Mouse (Mus musculus) hindbrain, embryonic 13.5 days (tissue): ENCODE results near the gene G0s2. TPM values are rescaled to one million over a fixed set of nuclear protein-coding genes. Genes with fewer than 3 reads are reported as not detected.
A peak's percentile ranks its signal among the peaks of the same experiment; 100 is the strongest.

ENCODE experiments used
- ATAC-seq: fragments of 200-750 bp; cut with Nextera tagmentation; 2 replicates; pipeline ENCODE4 v1.8.0; 2017; ENCODE audit warnings: moderate TSS enrichment; ENCODE audit not compliant: low FRiP score
- H3K27ac ChIP-seq: fragments of 300-500 bp; sonication (generic); 2 replicates; pipeline ENCODE4 v1.5.1; 2015; ENCODE audit warnings: inconsistent platforms, mild to moderate bottlenecking, moderate library complexity
- H3K27me3 ChIP-seq: fragments of 300-500 bp; sonication (generic); 2 replicates; pipeline ENCODE4 v1.6.1; 2015; ENCODE audit warnings: mild to moderate bottlenecking, inconsistent platforms
- H3K36me3 ChIP-seq: fragments of 300-500 bp; sonication (generic); 2 replicates; pipeline ENCODE4 v1.6.1; 2015; ENCODE audit warnings: mild to moderate bottlenecking, inconsistent platforms
- H3K4me1 ChIP-seq: fragments of 300-500 bp; sonication (generic); replicated peaks from 2 replicates; pipeline ENCODE4 v1.6.1; 2015; ENCODE audit warnings: inconsistent platforms
- H3K4me2 ChIP-seq: fragments of 300-500 bp; sonication (generic); 2 replicates; pipeline ENCODE4 v1.6.1; 2015; ENCODE audit warnings: inconsistent platforms, mild to moderate bottlenecking, moderate library complexity
- H3K4me3 ChIP-seq: fragments of 300-500 bp; sonication (generic); 2 replicates; pipeline ENCODE4 v1.5.1; 2015; ENCODE audit warnings: mild to moderate bottlenecking, inconsistent platforms
- H3K9ac ChIP-seq: fragments of 300-500 bp; sonication (generic); 2 replicates; pipeline ENCODE4 v1.6.1; 2015; ENCODE audit warnings: mild to moderate bottlenecking, inconsistent platforms
- H3K9me3 ChIP-seq: fragments of 300-500 bp; sonication (generic); 2 replicates; pipeline ENCODE4 v1.6.1; 2016; ENCODE audit warnings: inconsistent platforms
- WGBS: fragments of 180-500 bp; shearing (Covaris S2); methylation state at CpG from one replicate; pipeline ENCODE4 v1.1.7; 2015; 5-methylcytosine and 5-hydroxymethylcytosine counted together
- polyA plus RNA-seq: library from polyadenylated mRNA; unstranded; fragments of >200 nt; fragmentation: Nextera tagmentation; extraction: Ambion mirVana; gene quantifications from 2 replicates; pipeline ENCODE4 v1.2.1, GENCODE M21; 2015

G0s2 gene
- polyA plus RNA-seq, result 6.2 and 6.5 TPM in 2 replicates

DNA sequence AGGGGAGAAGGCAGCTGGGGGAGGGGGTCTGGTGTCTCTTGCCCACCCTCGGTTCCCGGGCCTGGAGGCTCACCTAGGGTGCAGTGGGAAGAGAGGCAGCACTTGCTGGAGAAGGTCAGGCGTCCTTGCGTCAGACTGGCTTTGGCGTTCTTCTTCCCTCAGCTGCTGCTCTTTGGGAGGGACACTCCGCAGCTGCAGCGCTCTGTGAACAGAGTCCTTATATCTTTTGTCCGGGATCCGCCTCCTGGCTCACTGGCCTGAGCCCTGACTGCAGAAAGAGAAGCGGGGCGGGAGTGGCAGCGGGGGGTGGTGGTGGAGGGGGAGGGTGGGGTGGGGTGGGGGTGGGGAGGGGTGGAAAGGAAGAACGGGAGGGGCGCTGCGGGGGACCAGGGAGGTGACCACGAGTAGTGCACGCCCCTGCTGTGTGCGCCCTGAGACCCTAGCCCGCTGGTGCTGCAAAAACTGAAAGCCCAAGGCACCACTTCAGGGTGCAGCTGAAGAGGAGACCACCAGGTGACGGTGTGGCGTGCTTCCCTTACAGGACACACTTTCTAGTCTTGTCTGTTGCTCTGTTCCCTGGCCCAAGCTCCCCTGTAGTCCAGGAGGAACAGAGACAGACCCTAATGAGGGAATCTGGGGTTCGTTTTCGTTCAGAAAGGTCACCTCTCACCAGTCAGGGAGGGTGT lies at the start of gene G0s2:
G0s2 (minus strand) TSS at position 302 of the 686 bp plus-strand sequence.
- Histone ChIP-seq H3K27me3 (no peaks in the 10 kb centered on the region), H3K27ac (peak within 1 kb of the TSS; percentile 44), H3K4me2 (peak within 1 kb of the TSS; percentile 57), H3K4me3 (peak within 1 kb of the TSS; percentile 34), H3K9ac (peak within 1 kb of the TSS; percentile 69), H3K9me3 (no peaks in the 10 kb centered on the region), H3K36me3 (no peaks in the 10 kb centered on the region), H3K4me1 (peaks cover 15% of the 10 kb centered on the region)
- 2% methylated on average over 22 of the region's 23 CpGs for WGBS
- peak; percentile 83 for ATAC-seq

DNA sequence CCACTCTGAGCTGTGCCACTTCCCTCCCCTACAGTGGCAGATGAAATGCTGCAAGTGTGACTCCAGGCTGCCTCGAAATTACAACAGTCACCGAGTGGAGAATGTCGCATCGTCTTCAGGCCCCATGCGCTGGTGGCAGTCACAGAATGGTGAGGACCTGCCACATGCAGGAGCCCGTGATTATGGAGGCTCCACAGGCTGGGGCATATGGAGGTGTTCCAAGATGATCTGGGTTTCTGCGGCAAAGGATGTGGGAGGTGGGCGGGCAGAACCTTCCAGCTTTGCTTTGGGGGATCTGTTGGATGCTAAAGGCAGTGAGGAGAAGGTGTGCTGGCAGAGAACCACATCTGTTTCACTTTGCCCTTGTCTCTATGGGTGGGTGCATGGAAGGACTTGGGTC lies 47.4 kb upstream of the G0s2 start:
- Histone ChIP-seq H3K27me3 (no peaks in the 10 kb centered on the region), H3K4me1 (peaks cover 14% of the 10 kb centered on the region; the same call in 1 of the 2 replicates), H3K27ac (no peak overlapping the region), H3K9ac (no peak overlapping the region), H3K4me3 (no peak overlapping the region), H3K4me2 (no peak overlapping the region), H3K9me3 (no peaks in the 10 kb centered on the region), H3K36me3 (no peaks in the 10 kb centered on the region)
- ATAC-seq, result no peak
- 92% methylated on average over 8 of the region's 8 CpGs for WGBS

- H3K27ac ChIP-seq, result no peak overlapping the region
- no peak overlapping the region for H3K9ac ChIP-seq
- ATAC-seq, result no peak
- 56% methylated on average over 3 of the region's 3 CpGs for WGBS
- H3K9me3 ChIP-seq, result no peaks in the 10 kb centered on the region
- H3K4me1 ChIP-seq, result peaks cover 14% of the 10 kb centered on the region; the same call in 1 of the 2 replicates
- H3K4me3 ChIP-seq, result no peak overlapping the region
- no peaks in the 10 kb centered on the region for H3K36me3 ChIP-seq
- H3K27me3 ChIP-seq, result no peaks in the 10 kb centered on the region
- H3K4me2 ChIP-seq, result no peak overlapping the region
Observed at GRCm38 (mm10) chr1:193319721-193320120, 46.7 kb upstream of the G0s2 start.

DNA sequence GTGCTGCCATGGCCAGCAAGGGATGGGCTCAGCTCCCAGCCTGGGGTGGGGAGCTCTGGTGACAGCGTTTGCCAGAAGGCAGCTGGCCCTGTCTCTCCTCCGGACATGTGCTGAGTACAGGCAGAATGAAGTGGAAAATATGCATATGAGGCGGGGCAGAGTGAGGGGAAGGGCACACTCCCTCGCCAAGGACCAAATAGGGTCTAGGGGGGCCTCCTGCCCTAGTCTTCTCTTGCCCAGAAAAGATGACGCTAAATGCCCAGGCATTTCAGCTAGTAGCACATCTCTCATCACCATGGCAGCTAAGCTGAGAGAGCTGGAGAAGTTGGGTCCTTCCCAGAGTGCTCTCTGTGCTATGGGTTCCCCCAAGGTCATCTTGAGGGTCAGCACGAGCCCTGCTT lies 44.1 kb upstream of the G0s2 start:
- no peak overlapping the region for H3K4me3 ChIP-seq
- peaks cover 16% of the 10 kb centered on the region; the same call in 1 of the 2 replicates for H3K4me1 ChIP-seq
- 35% methylated on average over 6 of the region's 6 CpGs for WGBS
- H3K9ac ChIP-seq, result no peak overlapping the region
- H3K36me3 ChIP-seq, result no peaks in the 10 kb centered on the region
- no peak overlapping the region for H3K27ac ChIP-seq
- peak; percentile 73 for ATAC-seq
- H3K4me2 ChIP-seq, result no peak overlapping the region
- H3K9me3 ChIP-seq, result no peaks in the 10 kb centered on the region
- no peaks in the 10 kb centered on the region for H3K27me3 ChIP-seq

- no peak overlapping the region for H3K27ac ChIP-seq
- H3K4me1 ChIP-seq, result peaks cover 16% of the 10 kb centered on the region; the same call in 1 of the 2 replicates
- no peaks in the 10 kb centered on the region for H3K9me3 ChIP-seq
- H3K27me3 ChIP-seq, result no peaks in the 10 kb centered on the region
- no peaks in the 10 kb centered on the region for H3K36me3 ChIP-seq
- WGBS, result 82% methylated on average over 9 of the region's 9 CpGs
- no peak overlapping the region for H3K4me3 ChIP-seq
- no peak overlapping the region for H3K4me2 ChIP-seq
- no peak for ATAC-seq
- H3K9ac ChIP-seq, result no peak overlapping the region
Observed at GRCm38 (mm10) chr1:193316358-193316750, 43.3 kb upstream of the G0s2 start.

DNA sequence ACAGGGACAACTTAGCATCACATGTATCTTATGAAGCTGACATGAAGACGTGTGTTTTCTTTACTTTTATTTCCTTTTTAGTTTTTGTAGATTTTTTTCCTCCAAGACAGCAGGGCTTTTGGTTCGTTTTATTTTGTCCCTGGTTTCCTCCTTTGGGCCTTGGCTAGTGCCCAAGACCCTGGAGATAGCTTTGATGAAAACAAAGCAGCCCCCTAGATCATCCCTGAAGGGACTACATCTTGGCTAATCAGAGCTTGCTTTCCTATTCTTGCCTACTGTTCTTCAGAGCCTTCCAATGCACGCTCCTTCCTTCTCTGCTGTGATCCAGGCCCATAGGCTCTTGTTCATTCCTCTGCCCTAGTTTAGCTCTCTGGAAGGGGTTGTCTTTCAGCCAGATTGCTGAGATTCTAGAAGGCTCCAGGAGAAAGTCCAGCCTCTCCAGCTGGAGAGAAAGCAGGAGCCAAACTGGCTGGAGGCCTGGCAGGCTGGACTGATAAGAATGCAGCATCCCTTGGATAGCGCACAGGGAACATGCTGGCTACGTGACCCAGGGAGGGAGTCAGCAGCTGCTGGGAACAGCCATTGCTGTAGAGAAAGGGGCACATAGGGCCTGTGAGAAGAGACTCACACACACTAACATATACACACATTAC lies 42.8 kb upstream of the G0s2 start:
- no peak for ATAC-seq
- Histone ChIP-seq H3K4me3 (no peak overlapping the region), H3K36me3 (no peaks in the 10 kb centered on the region), H3K4me1 (peaks cover 16% of the 10 kb centered on the region; the same call in 1 of the 2 replicates), H3K9me3 (no peaks in the 10 kb centered on the region), H3K9ac (no peak overlapping the region), H3K4me2 (no peak overlapping the region), H3K27me3 (no peaks in the 10 kb centered on the region), H3K27ac (no peak overlapping the region)
- 73% methylated on average over 5 of the region's 5 CpGs for WGBS

GRCm38 (mm10) chr1:193311596-193311995 lies 38.6 kb upstream of the G0s2 start:
- Histone ChIP-seq H3K27ac (no peak overlapping the region), H3K4me3 (no peak overlapping the region), H3K4me2 (no peak overlapping the region), H3K4me1 (peaks cover 11% of the 10 kb centered on the region; the same call in 1 of the 2 replicates), H3K9me3 (no peaks in the 10 kb centered on the region), H3K36me3 (no peaks in the 10 kb centered on the region), H3K27me3 (no peaks in the 10 kb centered on the region), H3K9ac (no peak overlapping the region)
- no peak for ATAC-seq
- 100% methylated on average over 1 of the region's 1 CpGs for WGBS

- H3K4me1 ChIP-seq, result peaks cover 3% of the 10 kb centered on the region
- no peaks in the 10 kb centered on the region for H3K36me3 ChIP-seq
- WGBS, result 87% methylated on average over 3 of the region's 3 CpGs
- no peak overlapping the region for H3K9ac ChIP-seq
- H3K27me3 ChIP-seq, result no peaks in the 10 kb centered on the region
- H3K4me2 ChIP-seq, result no peak overlapping the region
- no peak overlapping the region for H3K27ac ChIP-seq
- no peak overlapping the region for H3K4me3 ChIP-seq
- no peak for ATAC-seq
- no peaks in the 10 kb centered on the region for H3K9me3 ChIP-seq
Observed at GRCm38 (mm10) chr1:193310519-193311085, 37.6 kb upstream of the G0s2 start.

GRCm38 (mm10) chr1:193309785-193310518 lies 36.9 kb upstream of the G0s2 start:
- 79% methylated on average over 1 of the region's 1 CpGs for WGBS
- Histone ChIP-seq H3K9me3 (no peaks in the 10 kb centered on the region), H3K27me3 (no peaks in the 10 kb centered on the region), H3K4me2 (no peak overlapping the region), H3K4me1 (peaks cover 6% of the 10 kb centered on the region), H3K9ac (no peak overlapping the region), H3K27ac (no peak overlapping the region), H3K36me3 (no peaks in the 10 kb centered on the region), H3K4me3 (no peak overlapping the region)
- no peak for ATAC-seq

DNA sequence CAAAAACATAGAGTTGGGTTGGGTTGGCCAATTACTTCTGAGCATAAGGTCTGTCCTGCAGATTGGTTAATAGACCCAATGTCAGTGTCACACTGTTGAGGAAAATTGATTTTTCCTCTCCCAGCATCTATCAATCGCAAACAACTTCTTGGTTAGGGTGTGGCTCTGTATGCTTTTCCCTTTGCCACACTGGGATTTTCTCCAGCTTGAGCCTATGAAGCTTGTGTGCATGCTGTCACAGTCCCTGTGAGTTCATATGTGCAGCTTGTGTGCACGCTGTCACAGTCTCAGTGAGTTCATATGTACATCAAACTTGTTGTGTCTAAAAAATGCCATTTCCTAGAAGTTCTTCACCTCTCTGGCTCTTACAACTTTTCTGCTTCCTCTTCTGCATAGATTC lies 33.8 kb upstream of the G0s2 start:
- no peak overlapping the region for H3K27ac ChIP-seq
- H3K4me3 ChIP-seq, result no peak overlapping the region
- peaks cover 8% of the 10 kb centered on the region for H3K4me1 ChIP-seq
- no peak overlapping the region for H3K4me2 ChIP-seq
- H3K27me3 ChIP-seq, result peaks cover 8% of the 10 kb centered on the region; the same call in 1 of the 2 replicates
- ATAC-seq, result no peak
- H3K36me3 ChIP-seq, result no peaks in the 10 kb centered on the region
- WGBS, result 93% methylated on average over 2 of the region's 2 CpGs
- no peak overlapping the region for H3K9ac ChIP-seq
- no peaks in the 10 kb centered on the region for H3K9me3 ChIP-seq

DNA sequence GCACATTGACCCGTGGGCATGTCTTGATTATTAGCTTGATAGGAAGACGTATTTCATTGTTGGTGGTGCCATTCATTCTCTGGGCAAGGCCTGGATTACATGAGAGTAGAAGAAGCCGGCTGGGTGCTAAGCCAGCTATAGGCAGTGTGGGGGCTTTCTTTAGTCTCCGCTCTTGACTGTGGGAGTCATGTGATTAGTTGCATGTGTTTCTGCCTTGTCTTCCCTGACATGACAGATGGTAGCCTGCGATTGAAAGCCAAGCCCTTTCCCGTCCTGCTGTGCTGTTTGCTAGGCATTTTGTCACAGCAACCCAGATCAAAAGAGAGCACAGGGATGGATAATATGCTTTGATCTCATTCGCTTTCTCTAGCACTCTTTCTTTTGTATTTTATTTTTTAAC lies 32.4 kb upstream of the G0s2 start:
- 11% methylated on average over 7 of the region's 7 CpGs for WGBS
- ATAC-seq, result peak; percentile 73
- H3K27me3 ChIP-seq, result peaks cover 11% of the 10 kb centered on the region

GRCm38 (mm10) chr1:193303096-193303495 lies 30.1 kb upstream of the G0s2 start:
- ATAC-seq, result no peak
- Histone ChIP-seq H3K27me3 (peaks cover 11% of the 10 kb centered on the region), H3K9me3 (no peaks in the 10 kb centered on the region), H3K4me1 (peaks cover 8% of the 10 kb centered on the region), H3K9ac (no peak overlapping the region), H3K4me2 (no peak overlapping the region), H3K36me3 (no peaks in the 10 kb centered on the region), H3K27ac (no peak overlapping the region), H3K4me3 (no peak overlapping the region)
- 81% methylated on average over 2 of the region's 2 CpGs for WGBS

More for the DNA sequence above, 32.4 kb upstream of the G0s2 start:
- H3K36me3 ChIP-seq, result no peaks in the 10 kb centered on the region
- no peak overlapping the region for H3K4me2 ChIP-seq
- H3K9me3 ChIP-seq, result no peaks in the 10 kb centered on the region
- H3K9ac ChIP-seq, result no peak overlapping the region
- H3K4me3 ChIP-seq, result no peak overlapping the region
- peaks cover 8% of the 10 kb centered on the region for H3K4me1 ChIP-seq
- no peak overlapping the region for H3K27ac ChIP-seq
